Mouse (Mus musculus) lung, embryonic 14.5 days (tissue): ENCODE data around the gene Sh3bp4. TPM values are rescaled to one million over a fixed set of nuclear protein-coding genes. Genes with fewer than 3 reads are reported as not detected.

Source experiments
- ATAC-seq: fragments of 200-750 bp; cut with Nextera tagmentation; 2 replicates; pipeline ENCODE4 v1.8.0; 2017; ENCODE audit warnings: mild to moderate bottlenecking, moderate TSS enrichment, moderate library complexity; ENCODE audit not compliant: insufficient read depth
- DNase-seq: peaks from one replicate; pipeline ENCODE4 v3.0.0-alpha.2; 2015
- H3K27ac ChIP-seq: fragments of 300-500 bp; sonication (generic); 2 replicates; pipeline ENCODE4 v1.5.1; 2014; ENCODE audit warnings: low read depth, mild to moderate bottlenecking, moderate library complexity
- H3K27me3 ChIP-seq: fragments of 300-500 bp; sonication (generic); 2 replicates; pipeline ENCODE4 v1.6.1; 2014; ENCODE audit warnings: low read length, control low read depth; ENCODE audit not compliant: insufficient read depth
- H3K36me3 ChIP-seq: fragments of 300-500 bp; sonication (generic); 2 replicates; pipeline ENCODE4 v1.6.1; 2014; ENCODE audit warnings: control low read depth; ENCODE audit not compliant: insufficient read depth
- H3K4me1 ChIP-seq: fragments of 300-500 bp; sonication (generic); 2 replicates; pipeline ENCODE4 v1.6.1; 2014; ENCODE audit warnings: antibody characterized with exemption, control low read depth; ENCODE audit not compliant: insufficient read depth
- H3K4me2 ChIP-seq: fragments of 300-500 bp; sonication (generic); 2 replicates; pipeline ENCODE4 v1.6.1; 2014; ENCODE audit warnings: mild to moderate bottlenecking
- H3K4me3 ChIP-seq: fragments of 300-500 bp; sonication (generic); 2 replicates; pipeline ENCODE4 v1.5.1; 2014; ENCODE audit warnings: low read depth, low read length
- H3K9ac ChIP-seq: fragments of 300-500 bp; sonication (generic); 2 replicates; pipeline ENCODE4 v1.6.1; 2014
- H3K9me3 ChIP-seq: fragments of 300-500 bp; sonication (generic); 2 replicates; pipeline ENCODE4 v1.6.1; 2016; ENCODE audit warnings: low read depth, low read length, control low read depth
- CTCF ChIP-seq: IDR thresholded peaks from 2 replicates; pipeline ENCODE4 v1.5.1; 2016; ENCODE audit warnings: antibody characterized with exemption, low read depth
- WGBS: fragments of 180-500 bp; shearing (Covaris S2); extraction: QIAGEN DNeasy Blood & Tissue Kit; methylation state at CpG from one replicate; pipeline ENCODE4 v1.1.7; 2014; 5-methylcytosine and 5-hydroxymethylcytosine counted together
- polyA plus RNA-seq: library from polyadenylated mRNA; unstranded; fragments of >200 nt; fragmentation: Nextera tagmentation; extraction: Ambion mirVana; gene quantifications from 2 replicates; pipeline ENCODE4 v1.2.1, GENCODE M21; 2014

Sh3bp4 gene
- polyA plus RNA-seq, 1 experiment from 2014 or later = 26.2 TPM

GRCm38 (mm10) chr1:89103505-89103904 is 33.3 kb downstream of the Sh3bp4 start:
- no peaks in the 10 kb centered on the region for H3K36me3 ChIP-seq
- no peaks in the 10 kb centered on the region for H3K9me3 ChIP-seq
- no peaks in the 10 kb centered on the region for H3K27me3 ChIP-seq
- H3K4me1 ChIP-seq = peaks cover 57% of the 10 kb centered on the region
- 56% methylated on average over 12 of the region's 12 CpGs for WGBS
- 0 out of 2 replicates have a peak, but pooled peaks have one; percentile 20 for ATAC-seq
- no peak overlapping the region for H3K4me2 ChIP-seq
- H3K27ac ChIP-seq = peak overlapping the region; percentile 87; the same call in 1 of the 2 replicates
- TF ChIP-seq CTCF = no peak
- no peak overlapping the region for H3K4me3 ChIP-seq
- DNase-seq = peak; percentile 60
- no peak overlapping the region for H3K9ac ChIP-seq

DNA sequence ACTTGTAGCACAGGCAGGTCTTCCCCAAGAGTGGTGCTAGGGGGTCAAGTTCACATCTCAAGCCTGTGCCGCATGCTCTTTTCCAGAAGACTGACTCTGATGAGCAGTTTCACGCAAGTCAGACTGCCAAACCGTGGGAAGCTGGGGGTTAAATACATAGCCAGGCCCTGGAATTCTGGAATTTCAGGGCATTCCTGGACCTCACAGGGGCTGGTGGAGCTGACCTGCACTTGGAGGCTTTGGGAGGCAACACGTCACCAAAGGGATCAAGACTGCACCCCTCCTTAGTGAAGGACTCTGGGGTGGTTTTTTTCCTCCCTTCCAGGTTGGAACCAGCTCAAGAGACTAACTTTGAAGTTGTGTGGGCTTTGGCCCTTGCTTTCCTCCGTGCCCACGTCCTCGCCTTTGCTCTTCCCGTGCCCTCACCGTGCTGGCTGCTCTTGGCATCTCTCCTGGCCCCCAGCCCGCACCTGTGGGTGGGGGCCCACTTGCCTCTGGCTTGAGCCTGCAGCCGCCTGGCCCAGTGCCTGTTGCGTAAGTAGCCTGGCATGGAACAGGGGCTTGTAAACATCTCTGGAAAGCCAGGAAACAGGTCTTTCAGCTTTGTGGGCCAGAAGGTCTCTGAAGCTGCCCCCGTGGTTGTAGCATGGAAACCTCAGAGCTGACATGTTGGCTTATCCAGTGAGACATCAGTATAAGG is 34.0 kb downstream of the Sh3bp4 start:
- TF ChIP-seq CTCF = no peak
- H3K4me2 ChIP-seq = no peak overlapping the region; the same call in 1 of the 2 replicates
- WGBS = 50% methylated on average over 13 of the region's 13 CpGs
- no peaks in the 10 kb centered on the region for H3K9me3 ChIP-seq
- ATAC-seq = 0 out of 2 replicates have a peak, but pooled peaks have one; percentile 7
- H3K27ac ChIP-seq = peak overlapping the region; percentile 87; the same call in 1 of the 2 replicates
- no peaks in the 10 kb centered on the region for H3K27me3 ChIP-seq
- peaks cover 65% of the 10 kb centered on the region for H3K4me1 ChIP-seq
- no peak overlapping the region for H3K4me3 ChIP-seq
- DNase-seq = peak; percentile 69
- no peak overlapping the region for H3K9ac ChIP-seq
- no peaks in the 10 kb centered on the region for H3K36me3 ChIP-seq

DNA sequence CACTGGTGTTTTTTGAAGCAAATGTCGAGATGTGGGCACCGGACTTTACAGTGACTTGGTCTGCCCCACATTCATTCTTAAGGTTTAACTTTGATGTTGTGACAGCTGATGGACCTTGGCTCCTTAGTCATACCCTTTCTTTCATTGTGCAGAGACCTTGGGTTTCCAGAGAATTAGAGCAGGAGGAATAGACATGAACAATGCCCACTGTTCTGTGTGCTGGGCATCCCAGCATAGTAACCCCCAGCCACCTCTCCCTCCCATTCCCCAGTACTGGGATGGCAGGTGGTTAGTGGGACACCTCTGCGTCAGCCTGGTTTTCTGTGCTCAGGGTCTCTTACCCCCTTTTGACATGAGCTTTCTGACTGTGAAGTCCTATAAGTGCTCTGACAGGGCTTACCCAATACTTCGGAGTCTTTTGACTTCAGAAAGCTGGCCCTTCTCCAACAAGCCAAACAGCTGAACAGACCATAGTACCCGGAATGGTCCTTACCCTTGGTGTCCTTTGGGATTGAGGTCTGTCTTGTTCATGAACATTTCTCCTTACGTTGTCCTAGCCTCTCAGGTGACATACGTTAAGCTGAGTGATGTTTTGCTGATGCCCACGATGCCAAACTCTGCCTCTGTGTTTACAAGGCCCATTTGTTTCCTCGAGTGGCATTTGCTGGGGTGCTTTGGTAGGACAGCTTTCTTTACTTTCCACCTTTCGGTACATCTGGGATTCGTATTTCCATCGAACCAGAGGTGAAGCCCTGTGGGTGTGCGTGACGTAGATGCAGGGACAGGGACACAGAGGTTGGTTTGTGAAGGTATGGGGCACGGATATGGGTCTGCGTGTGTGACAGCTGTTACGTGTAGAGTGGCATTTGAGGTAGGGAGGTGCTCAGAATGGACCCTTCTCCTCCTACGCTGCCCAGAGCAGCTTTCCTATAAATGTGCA is 35.9 kb downstream of the Sh3bp4 start:
- peaks cover 72% of the 10 kb centered on the region for H3K4me1 ChIP-seq
- WGBS = 72% methylated on average over 18 of the region's 18 CpGs
- no peak for ATAC-seq
- H3K4me3 ChIP-seq = no peak overlapping the region
- no peak overlapping the region for H3K9ac ChIP-seq
- H3K27me3 ChIP-seq = no peaks in the 10 kb centered on the region
- H3K9me3 ChIP-seq = no peaks in the 10 kb centered on the region
- H3K27ac ChIP-seq = 0 out of 2 replicates have a peak overlapping the region, but pooled peaks have one; percentile 10
- no peak overlapping the region for H3K4me2 ChIP-seq
- no peak for TF ChIP-seq CTCF
- H3K36me3 ChIP-seq = no peaks in the 10 kb centered on the region
- peak; percentile 57 for DNase-seq

DNA sequence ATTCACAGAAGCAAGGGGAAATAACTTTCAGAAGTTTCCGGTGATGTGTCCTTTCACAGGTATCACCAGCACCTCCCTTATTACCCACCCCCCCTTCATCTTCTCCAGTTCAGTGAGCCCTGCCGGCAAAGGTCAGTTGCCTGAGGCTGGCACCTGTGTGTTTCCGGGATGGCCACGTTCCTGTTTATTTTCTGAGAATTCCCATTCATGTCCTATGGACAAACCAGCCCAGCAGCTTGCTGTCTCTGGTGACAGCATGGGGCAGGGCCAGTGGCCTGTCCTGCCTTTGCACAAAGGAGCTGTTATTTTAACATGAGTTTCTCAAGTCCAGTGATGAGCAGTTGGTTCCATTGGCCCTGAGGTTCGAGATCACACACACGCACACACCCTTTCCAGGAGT is 37.3 kb downstream of the Sh3bp4 start:
- Histone ChIP-seq H3K9me3 (no peaks in the 10 kb centered on the region), H3K27ac (peak overlapping the region; percentile 85), H3K4me1 (peaks cover 76% of the 10 kb centered on the region), H3K4me2 (no peak overlapping the region), H3K36me3 (no peaks in the 10 kb centered on the region), H3K27me3 (no peaks in the 10 kb centered on the region), H3K4me3 (no peak overlapping the region), H3K9ac (no peak overlapping the region)
- DNase-seq = no peak
- no peak for TF ChIP-seq CTCF
- 36% methylated on average over 6 of the region's 6 CpGs for WGBS
- no peak for ATAC-seq

DNA sequence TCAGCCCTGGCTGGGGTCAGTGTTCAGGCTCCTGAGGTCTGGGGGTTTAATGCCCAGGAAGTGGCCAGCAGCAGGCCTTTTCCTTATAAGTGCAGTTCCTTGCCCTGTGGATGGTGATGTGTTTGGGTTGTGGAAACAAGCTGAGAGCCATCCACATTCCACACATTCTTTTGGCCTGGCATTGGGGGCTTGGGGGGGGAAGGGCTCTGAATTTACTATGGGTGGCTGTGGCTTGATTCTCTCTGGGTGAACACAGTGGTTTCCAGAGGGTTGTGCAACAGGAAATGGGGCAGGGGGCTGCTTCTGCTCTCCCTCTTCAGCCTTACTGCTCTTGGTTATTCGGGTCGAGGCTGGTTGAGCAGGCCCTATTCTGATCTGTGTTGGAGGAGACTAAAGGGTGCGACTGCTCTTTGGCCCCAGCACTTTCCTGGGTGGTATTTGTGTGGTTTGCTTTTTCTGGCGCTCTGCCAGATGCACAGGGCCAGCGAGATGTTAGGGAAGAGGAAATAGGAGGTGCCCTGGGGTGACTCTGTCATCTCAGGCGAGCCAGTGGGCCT is 38.2 kb downstream of the Sh3bp4 start:
- H3K4me1 ChIP-seq = peaks cover 66% of the 10 kb centered on the region
- H3K4me2 ChIP-seq = peak overlapping the region; percentile 32; the same call in 1 of the 2 replicates
- no peak overlapping the region for H3K9ac ChIP-seq
- H3K4me3 ChIP-seq = no peak overlapping the region
- H3K27me3 ChIP-seq = no peaks in the 10 kb centered on the region
- H3K36me3 ChIP-seq = no peaks in the 10 kb centered on the region
- TF ChIP-seq CTCF = no peak
- no peaks in the 10 kb centered on the region for H3K9me3 ChIP-seq
- H3K27ac ChIP-seq = peak overlapping the region; percentile 85
- 5% methylated on average over 6 of the region's 6 CpGs for WGBS
- ATAC-seq (peak; percentile 54), DNase-seq (peak; percentile 69)

- no peaks in the 10 kb centered on the region for H3K9me3 ChIP-seq
- H3K27me3 ChIP-seq = no peaks in the 10 kb centered on the region
- H3K36me3 ChIP-seq = no peaks in the 10 kb centered on the region
- DNase-seq = peak; percentile 41
- H3K27ac ChIP-seq = peak overlapping the region; percentile 85
- no peak for ATAC-seq
- H3K9ac ChIP-seq = no peak overlapping the region
- no peak overlapping the region for H3K4me3 ChIP-seq
- H3K4me1 ChIP-seq = peaks cover 53% of the 10 kb centered on the region
- TF ChIP-seq CTCF = no peak
- 47% methylated on average over 7 of the region's 7 CpGs for WGBS
- H3K4me2 ChIP-seq = no peak overlapping the region
Observed at GRCm38 (mm10) chr1:89109767-89110166, 39.6 kb downstream of the Sh3bp4 start.
